23 mouse cellular contexts compared by ENCODE assay signal in the genomic region with DNA sequence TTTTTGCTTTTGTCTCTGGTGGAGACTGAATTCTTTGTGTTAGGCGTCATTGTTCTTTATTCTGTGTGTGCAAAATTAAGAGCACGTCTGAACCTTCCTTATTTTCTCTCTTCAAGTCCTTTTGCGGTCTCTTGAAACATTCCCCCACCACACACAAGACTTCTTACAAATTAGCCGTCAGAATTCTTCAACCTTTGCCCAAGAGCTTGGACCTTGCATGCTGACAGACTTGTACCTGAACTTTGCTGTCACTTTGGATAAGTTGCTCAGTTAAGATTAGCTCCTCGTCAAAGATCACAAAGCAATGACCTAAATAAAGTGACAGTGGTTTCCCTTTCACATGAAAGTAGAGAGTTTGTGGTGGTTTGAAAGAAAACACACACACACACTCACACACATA.
"Had no signal": no experiment of that assay in that cellular context is flagged by ENCODE, and none has a peak within 500 bp of the region (broad histone marks: within the 10 kb centered on the region; RNA-seq: fewer than 3 reads in every experiment).

No protein-coding gene starts in this region.

- H3K27me3 ChIP-seq: megakaryocyte, embryonic 14.5 days; neural tube, embryonic 13.5 days; stomach, embryonic 15.5 days had no signal

- H3K27ac ChIP-seq: layer of hippocampus, adult 2 months; limb, embryonic 10.5 days; limb, embryonic 13.5 days; liver, embryonic 14.5 days; midbrain, embryonic 10.5 days; midbrain, embryonic 13.5 days; neural tube, embryonic 13.5 days had no signal

- H3K4me2 ChIP-seq: limb, embryonic 13.5 days; lung, embryonic 14.5 days; midbrain, embryonic 13.5 days; neural tube, embryonic 13.5 days had no signal

- H3K36me3 ChIP-seq: limb, embryonic 10.5 days; limb, embryonic 13.5 days; stomach, embryonic 15.5 days had no signal

- H3K9me3 ChIP-seq: limb, embryonic 10.5 days; limb, embryonic 13.5 days; megakaryocyte, embryonic 14.5 days; midbrain, embryonic 10.5 days; stomach, embryonic 15.5 days had no signal

- H3K9ac ChIP-seq: limb, embryonic 13.5 days; liver, embryonic 14.5 days; liver, postnatal 0 days; lung, embryonic 14.5 days; midbrain, embryonic 13.5 days; neural tube, embryonic 13.5 days; stomach, embryonic 15.5 days had no signal

- ATAC-seq: hindbrain, embryonic 16.5 days; liver, postnatal 0 days; lung, postnatal 0 days; midbrain, embryonic 13.5 days; midbrain, embryonic 16.5 days had no signal

- H3K4me3 ChIP-seq: layer of hippocampus, adult 2 months; limb, embryonic 10.5 days; limb, embryonic 13.5 days; midbrain, embryonic 10.5 days; midbrain, embryonic 13.5 days; myocyte; neural tube, embryonic 13.5 days; stomach, embryonic 15.5 days had no signal

- DNase-seq: kidney, adult 18-20 months; kidney, postnatal 10 days; layer of hippocampus, adult 9-11 months; liver; liver, postnatal 0 days; lung, embryonic 14.5 days; lung, postnatal 36 days; retina, postnatal 1 day; thymus, adult 18-20 months; thymus, postnatal 36 days had no signal
